Mouse (Mus musculus): ENCODE measurements around the gene Agrp. TPM values are rescaled to one million over a fixed set of nuclear protein-coding genes. Genes with fewer than 3 reads are reported as not detected.
A peak's percentile ranks its signal among the peaks of the same experiment; 100 is the strongest.
"Not testable (repeated sequence)": the region's sequence is repeated elsewhere in the genome, so short reads cannot be mapped to it uniquely, and the experiment has no call there.

The Agrp gene
- total and polyA plus RNA-seq, 3 experiments: not detected

GRCm38 (mm10) chr8:105565401-105565881, 71.8 kb downstream of the Agrp start:
- ATAC-seq (ENCODE audit: extremely low read depth, insufficient number of reproducible peaks, low FRiP score, poor library complexity, severe bottlenecking) (no peak), DNase-seq (ENCODE audit: low spot score) (peak; percentile 24)
- H3K4me3 ChIP-seq (ENCODE audit: low read depth, low read length): peak overlapping the region; percentile 94
- H3K27me3 ChIP-seq (ENCODE audit: insufficient read depth, low read length): no peaks in the 10 kb centered on the region
- TF ChIP-seq TAL1 (conservative IDR thresholded peaks at IDR 0.05; ENCODE audit: low read depth, low read length) (no peak), CTCF (IDR thresholded peaks at IDR 0.05; ENCODE audit: low read depth, low read length) (no peak), POLR2AphosphoS5 (IDR thresholded peaks at IDR 0.05; ENCODE audit: insufficient replicate concordance, low read depth, low read length) (no peak), GATA1 (IDR thresholded peaks at IDR 0.05; ENCODE audit: borderline replicate concordance, low read length) (no peak), GATA2 (IDR thresholded peaks at IDR 0.05; ENCODE audit: borderline replicate concordance, low read depth, low read length) (no peak)
- peaks cover 30% of the 10 kb centered on the region for H3K36me3 ChIP-seq (replicated peaks)
- peaks cover 45% of the 10 kb centered on the region for H3K4me1 ChIP-seq (ENCODE audit: insufficient read depth, low read depth, low read length)
- H3K9me3 ChIP-seq (replicated peaks): no peaks in the 10 kb centered on the region

- H3K4me1 ChIP-seq (ENCODE audit: insufficient read depth, low read depth, low read length): peaks cover 45% of the 10 kb centered on the region
- H3K9me3 ChIP-seq (replicated peaks); ATAC-seq (ENCODE audit: extremely low read depth, insufficient number of reproducible peaks, low FRiP score, poor library complexity, severe bottlenecking); H3K27me3 ChIP-seq (ENCODE audit: insufficient read depth, low read length); DNase-seq (ENCODE audit: low spot score): not testable (repeated sequence)
- peak overlapping the region; percentile 94 for H3K4me3 ChIP-seq (ENCODE audit: low read depth, low read length)
- peaks cover 35% of the 10 kb centered on the region for H3K36me3 ChIP-seq (replicated peaks)
Measured at GRCm38 (mm10) chr8:105564573-105565229, 72.5 kb downstream of the Agrp start.

DNA sequence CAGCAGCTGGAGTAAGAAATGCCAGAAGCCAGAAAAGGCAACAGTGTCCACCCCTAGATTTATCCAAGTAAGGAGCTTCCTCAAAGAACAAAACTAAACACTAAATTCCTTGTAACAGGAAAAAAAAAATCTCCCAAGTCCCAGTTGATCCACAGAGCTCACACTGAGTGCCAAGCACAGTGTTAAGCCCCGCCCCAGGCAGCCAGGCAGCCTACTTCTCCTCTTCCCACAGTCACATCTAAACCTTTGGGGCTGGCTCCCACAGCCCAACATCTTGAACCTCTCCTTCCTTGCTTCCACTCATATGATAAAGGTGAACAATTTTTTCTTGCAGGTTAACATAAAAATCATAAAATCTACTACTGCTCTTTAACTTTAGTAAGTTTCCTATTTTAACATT, 73.3 kb downstream of the Agrp start:
- no peak for TF ChIP-seq GATA1 (IDR thresholded peaks at IDR 0.05; ENCODE audit: borderline replicate concordance, low read length)
- TF ChIP-seq TAL1 (conservative IDR thresholded peaks at IDR 0.05; ENCODE audit: low read depth, low read length): no peak
- no peak for TF ChIP-seq POLR2AphosphoS5 (IDR thresholded peaks at IDR 0.05; ENCODE audit: insufficient replicate concordance, low read depth, low read length)
- TF ChIP-seq CTCF (IDR thresholded peaks at IDR 0.05; ENCODE audit: low read depth, low read length): no peak
- TF ChIP-seq GATA2 (IDR thresholded peaks at IDR 0.05; ENCODE audit: borderline replicate concordance, low read depth, low read length): no peak
- Histone ChIP-seq H3K4me1 (ENCODE audit: insufficient read depth, low read depth, low read length) (peaks cover 45% of the 10 kb centered on the region), H3K4me3 (ENCODE audit: low read depth, low read length) (no peak overlapping the region), H3K27me3 (ENCODE audit: insufficient read depth, low read length) (no peaks in the 10 kb centered on the region), H3K9me3 (replicated peaks) (no peaks in the 10 kb centered on the region), H3K36me3 (replicated peaks) (peaks cover 43% of the 10 kb centered on the region)
- no peak for DNase-seq (ENCODE audit: low spot score)
- no peak for ATAC-seq (ENCODE audit: extremely low read depth, insufficient number of reproducible peaks, low FRiP score, poor library complexity, severe bottlenecking)

DNA sequence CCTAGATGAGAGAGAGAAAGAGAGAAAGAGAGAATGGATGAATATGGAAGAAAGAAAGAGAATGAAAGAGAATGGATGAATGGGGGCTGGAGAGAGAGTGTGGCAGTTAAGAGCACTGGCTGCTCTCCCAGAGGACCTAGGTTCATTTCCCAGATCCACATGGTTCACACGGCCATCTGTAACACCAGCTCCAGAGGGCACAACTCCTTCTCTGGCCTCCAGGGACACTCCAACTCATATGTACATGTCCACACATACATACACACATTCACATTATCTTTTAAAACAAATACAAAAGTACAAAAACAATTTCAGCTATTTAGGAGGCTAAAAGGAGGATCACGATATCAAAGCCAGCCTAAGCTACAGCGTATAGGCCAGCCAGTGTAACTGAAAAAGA, 74.3 kb downstream of the Agrp start:
- peaks cover 45% of the 10 kb centered on the region for H3K4me1 ChIP-seq (ENCODE audit: insufficient read depth, low read depth, low read length)

GRCm38 (mm10) chr8:105555230-105555629, 82.0 kb downstream of the Agrp start:
- DNase-seq (ENCODE audit: low spot score): no peak
- ATAC-seq (ENCODE audit: extremely low read depth, insufficient number of reproducible peaks, low FRiP score, poor library complexity, severe bottlenecking): no peak
- Histone ChIP-seq H3K4me3 (ENCODE audit: low read depth, low read length) (no peak overlapping the region), H3K9me3 (replicated peaks) (no peaks in the 10 kb centered on the region), H3K4me1 (ENCODE audit: insufficient read depth, low read depth, low read length) (peaks cover 4% of the 10 kb centered on the region; the same call in 1 of the 2 replicates), H3K36me3 (replicated peaks) (peaks cover 61% of the 10 kb centered on the region), H3K27me3 (ENCODE audit: insufficient read depth, low read length) (no peaks in the 10 kb centered on the region)
- no peak for TF ChIP-seq GATA2 (IDR thresholded peaks at IDR 0.05; ENCODE audit: borderline replicate concordance, low read depth, low read length)
- TF ChIP-seq TAL1 (conservative IDR thresholded peaks at IDR 0.05; ENCODE audit: low read depth, low read length): no peak
- TF ChIP-seq GATA1 (IDR thresholded peaks at IDR 0.05; ENCODE audit: borderline replicate concordance, low read length): no peak
- no peak for TF ChIP-seq CTCF (IDR thresholded peaks at IDR 0.05; ENCODE audit: low read depth, low read length)

More for the DNA sequence above, 74.3 kb downstream of the Agrp start:
- TF ChIP-seq CTCF (IDR thresholded peaks at IDR 0.05; ENCODE audit: low read depth, low read length) (no peak), TAL1 (conservative IDR thresholded peaks at IDR 0.05; ENCODE audit: low read depth, low read length) (no peak), POLR2AphosphoS5 (IDR thresholded peaks at IDR 0.05; ENCODE audit: insufficient replicate concordance, low read depth, low read length) (no peak), GATA1 (IDR thresholded peaks at IDR 0.05; ENCODE audit: borderline replicate concordance, low read length) (no peak), GATA2 (IDR thresholded peaks at IDR 0.05; ENCODE audit: borderline replicate concordance, low read depth, low read length) (no peak)
- no peak overlapping the region for H3K4me3 ChIP-seq (ENCODE audit: low read depth, low read length)
- DNase-seq (ENCODE audit: low spot score) (no peak), ATAC-seq (ENCODE audit: extremely low read depth, insufficient number of reproducible peaks, low FRiP score, poor library complexity, severe bottlenecking) (no peak)
- no peaks in the 10 kb centered on the region for H3K27me3 ChIP-seq (ENCODE audit: insufficient read depth, low read length)
- no peaks in the 10 kb centered on the region for H3K9me3 ChIP-seq (replicated peaks)
- peaks cover 50% of the 10 kb centered on the region for H3K36me3 ChIP-seq (replicated peaks)

GRCm38 (mm10) chr8:105554087-105554486, 83.1 kb downstream of the Agrp start:
- peaks cover 4% of the 10 kb centered on the region; the same call in 1 of the 2 replicates for H3K4me1 ChIP-seq (ENCODE audit: insufficient read depth, low read depth, low read length)

More at GRCm38 (mm10) chr8:105554087-105554486, 83.1 kb downstream of the Agrp start:
- DNase-seq (ENCODE audit: low spot score) (peak; percentile 58), ATAC-seq (ENCODE audit: extremely low read depth, insufficient number of reproducible peaks, low FRiP score, poor library complexity, severe bottlenecking) (0 out of 2 replicates have a peak, but pooled peaks have one; percentile 45)
- H3K36me3 ChIP-seq (replicated peaks): peaks cover 59% of the 10 kb centered on the region
- no peak for TF ChIP-seq GATA2 (IDR thresholded peaks at IDR 0.05; ENCODE audit: borderline replicate concordance, low read depth, low read length)
- peak; percentile 48 for TF ChIP-seq CTCF (IDR thresholded peaks at IDR 0.05; ENCODE audit: low read depth, low read length)
- no peak for TF ChIP-seq TAL1 (conservative IDR thresholded peaks at IDR 0.05; ENCODE audit: low read depth, low read length)
- no peak for TF ChIP-seq POLR2AphosphoS5 (IDR thresholded peaks at IDR 0.05; ENCODE audit: insufficient replicate concordance, low read depth, low read length)
- no peak for TF ChIP-seq GATA1 (IDR thresholded peaks at IDR 0.05; ENCODE audit: borderline replicate concordance, low read length)
- no peaks in the 10 kb centered on the region for H3K27me3 ChIP-seq (ENCODE audit: insufficient read depth, low read length)
- no peaks in the 10 kb centered on the region for H3K9me3 ChIP-seq (replicated peaks)
- no peak overlapping the region for H3K4me3 ChIP-seq (ENCODE audit: low read depth, low read length)
